17 mouse cellular contexts compared by ENCODE assay signal in the genomic region with DNA sequence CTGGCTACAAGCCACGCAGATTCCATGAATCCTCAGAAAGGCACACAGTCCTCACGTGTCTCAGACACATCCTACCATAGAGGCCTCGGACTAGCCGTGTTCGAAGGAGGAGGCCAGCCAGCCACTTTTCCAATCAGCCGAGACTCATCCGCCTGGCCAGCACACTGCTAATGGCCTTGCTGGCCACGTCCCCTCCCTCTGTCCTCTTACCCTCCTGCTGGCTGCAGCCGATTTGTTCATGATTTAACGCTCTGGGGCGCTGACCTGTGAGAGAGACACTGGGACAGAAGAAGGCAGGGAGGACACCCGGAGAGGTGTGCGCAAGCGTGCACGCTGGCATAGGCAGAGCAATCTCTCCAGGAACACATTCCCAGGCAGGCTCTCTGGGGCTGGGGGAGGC.
DNase-seq lines count a peak whose midpoint lies in the region.
"Had no signal": no experiment of that assay in that cellular context is flagged by ENCODE, and none has a peak within 500 bp of the region (broad histone marks: within the 10 kb centered on the region; RNA-seq: fewer than 3 reads in every experiment).

No protein-coding gene starts in this region.

- DNase-seq in adrenal gland, adult 2 months = peak; percentile 8
- DNase-seq in adrenal gland, postnatal 25 days = no peak
- DNase-seq in kidney, adult 11 months = peak; percentile 41
- DNase-seq in kidney, postnatal 14 days = no peak
- peak; percentile 22 for DNase-seq in kidney, adult 9 months
- DNase-seq in kidney, postnatal 10 days = no peak
- peak; percentile 74 for DNase-seq in retina, postnatal 1 day
- DNase-seq in ovary, adult 18-20 months (ENCODE audit: low spot score) = no peak
- DNase-seq: adrenal gland, postnatal 14 days; B cell, adult 2 months; cerebellum, adult 18-20 months; cerebellum, adult 9-11 months; cerebellum, postnatal 36 days; embryo, embryonic 11 days; gastrocnemius, postnatal 14 days; heart, adult 2 months; heart, postnatal 14 days had no signal

Comparison
In these comparisons a context has a peak if more than half of its experiments do, and no peak if none do; other contexts are left out.
1. DNase-seq: peak in adrenal gland, adult 2 months (single experiment), kidney, adult 11 months (single experiment), kidney, adult 9 months (single experiment) and retina, postnatal 1 day (single experiment); none in adrenal gland, postnatal 25 days (single experiment), kidney, postnatal 14 days (single experiment), kidney, postnatal 10 days (single experiment) and ovary, adult 18-20 months (single experiment).